Mouse (Mus musculus) megakaryocyte-erythroid progenitor cell, adult 5-6 weeks (primary cell): ENCODE results near the gene Stap2. TPM values are rescaled to one million over a fixed set of nuclear protein-coding genes. Genes with fewer than 3 reads are reported as not detected.

ENCODE experiments used
- ATAC-seq: replicated peaks from 2 replicates; pipeline ENCODE4 v1.8.0; 2016; ENCODE audit warnings: mild to moderate bottlenecking, inconsistent platforms; ENCODE audit not compliant: severe bottlenecking, poor library complexity, low FRiP score, low TSS enrichment
- total RNA-seq, 2 experiments: library from RNA; stranded (forward) in 1 of 2; stranded (reverse) in 1 of 2; fragments of 200-1000, 215-1000 nt in 1 of 2; fragments of >200 nt in 1 of 2; fragmentation: Nextera tagmentation in 1 of 2; gene quantifications; 2 replicates each; pipeline ENCODE4 v1.2.3; 2014 to 2017

Stap2 gene
- total RNA-seq (2014; fragmentation: Nextera tagmentation) (not detected in 2 replicates), total RNA-seq (2017) (not detected in 2 replicates)

DNA sequence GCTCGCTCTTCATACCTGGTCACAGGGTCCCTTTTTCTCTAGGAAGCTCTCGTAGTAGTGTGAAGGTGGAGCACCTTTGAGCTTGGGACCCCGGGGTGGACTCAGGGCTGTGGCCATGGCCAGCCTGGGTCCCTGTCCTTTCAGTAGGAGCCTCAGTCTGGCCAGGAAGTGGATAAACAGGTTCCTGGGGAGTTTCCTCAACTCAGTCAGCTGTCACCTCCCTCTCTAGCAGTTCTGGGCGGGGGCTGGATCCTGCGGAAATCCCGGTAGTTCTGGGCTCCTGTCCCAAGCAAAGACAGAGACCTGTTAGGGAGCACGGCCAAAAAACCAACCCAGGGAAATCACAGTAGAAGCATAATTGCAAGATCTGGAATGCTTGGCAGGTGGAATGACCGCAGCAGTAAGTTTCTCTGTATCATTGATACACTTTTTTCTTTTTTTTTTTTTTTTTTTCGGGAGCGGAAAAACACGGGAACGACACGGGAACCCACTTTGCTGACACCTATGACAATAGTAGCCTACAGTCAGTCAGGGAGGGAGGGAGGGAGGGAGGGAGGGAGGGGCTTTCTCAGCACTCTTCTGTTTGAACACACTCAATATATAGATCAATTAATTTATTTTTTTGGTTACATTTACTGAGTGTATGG is at the start of gene Stap2, which contains the start of gene Mpnd:
Stap2 (minus strand) TSS at position 170 of the 647 bp plus-strand sequence.
Mpnd (plus strand) TSS at position 297 of the 647 bp plus-strand sequence.
- ATAC-seq, result no peak

- no peak for ATAC-seq
Measured at GRCm38 (mm10) chr17:56054938-56055337, 49.6 kb upstream of the Stap2 start.

- no peak for ATAC-seq
Measured at GRCm38 (mm10) chr17:56051369-56051768, 46.0 kb upstream of the Stap2 start.

DNA sequence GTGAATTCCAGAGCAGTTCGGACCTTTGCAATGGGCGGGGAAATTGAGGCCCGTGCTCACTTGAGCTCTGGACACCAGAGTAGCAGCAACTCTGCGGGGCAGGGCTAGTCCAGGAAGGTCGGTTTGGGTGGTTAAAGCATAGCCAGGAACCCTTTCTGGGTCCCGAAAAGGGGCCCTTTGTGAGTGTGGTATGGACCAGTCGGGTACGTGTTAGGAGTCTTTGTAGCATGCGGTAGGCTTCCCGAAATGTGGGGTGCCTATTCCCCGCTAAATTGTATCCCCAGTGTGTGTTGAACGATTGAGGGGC is 35.4 kb upstream of the Stap2 start:
- no peak for ATAC-seq

GRCm38 (mm10) chr17:56040030-56040856 is 34.9 kb upstream of the Stap2 start, which contains the start of gene Chaf1a:
Chaf1a (plus strand) TSS chr17:56040439.
- peak; percentile 76 for ATAC-seq

GRCm38 (mm10) chr17:56039345-56039744 is 34.0 kb upstream of the Stap2 start:
- ATAC-seq, result no peak

- no peak for ATAC-seq
Measured at GRCm38 (mm10) chr17:56038583-56039261, 33.3 kb upstream of the Stap2 start.

DNA sequence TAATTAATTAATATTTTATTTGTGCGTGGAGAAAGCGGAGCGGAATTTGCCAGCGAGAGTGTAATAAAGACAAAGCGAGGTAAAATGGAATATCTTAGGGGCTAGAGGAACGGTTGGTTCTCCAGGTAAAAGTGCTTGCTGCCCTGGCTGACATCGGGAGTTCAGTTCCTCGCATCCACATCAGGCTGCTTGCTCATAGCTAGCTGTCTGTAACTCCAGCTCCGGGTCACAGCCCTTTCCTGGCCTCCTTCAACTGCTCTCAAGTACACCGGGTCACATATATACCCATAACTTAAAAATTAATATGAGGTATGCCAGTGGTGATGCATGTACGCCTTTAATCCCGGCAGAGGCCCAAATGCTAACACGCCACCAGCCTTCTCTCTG is 31.5 kb upstream of the Stap2 start:
- ATAC-seq, result no peak; the same call in 1 of the 2 replicates

DNA sequence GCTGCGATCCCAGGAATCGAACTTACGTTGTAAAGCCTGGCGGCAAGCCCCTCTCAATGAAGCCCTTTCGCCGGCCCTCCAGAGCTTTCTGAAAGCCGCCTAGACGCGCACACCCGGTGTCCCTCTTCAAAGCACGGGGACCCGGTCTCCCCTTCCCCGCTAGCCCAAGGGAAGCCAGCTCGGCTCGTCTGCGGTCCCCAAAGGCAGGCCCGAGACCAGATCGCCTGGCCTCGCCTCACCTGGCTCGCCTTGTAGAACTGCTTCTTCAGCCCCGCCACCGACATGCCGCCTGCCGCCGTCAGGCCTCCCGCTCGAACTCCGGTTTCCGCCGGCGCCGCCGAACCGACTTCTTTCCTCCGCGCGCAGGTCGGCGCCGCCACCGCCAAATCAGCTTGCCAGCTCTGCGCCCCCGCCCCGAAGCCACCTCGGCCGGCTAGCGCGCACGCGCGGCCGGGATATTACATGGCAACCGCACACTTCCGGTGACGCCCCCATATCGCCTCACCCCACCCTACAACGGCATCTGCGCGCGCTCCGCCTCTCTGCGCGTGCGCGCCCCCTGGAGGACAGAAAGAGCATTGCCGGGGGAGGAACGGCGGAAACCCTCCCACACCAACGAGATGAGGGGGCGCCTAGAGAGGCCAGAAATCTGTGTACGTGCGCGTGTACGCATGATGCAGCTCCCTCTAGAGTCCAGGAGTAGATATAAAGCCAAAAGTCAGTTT is 31.0 kb upstream of the Stap2 start, which contains the start of gene Sh3gl1:
Sh3gl1 (minus strand) TSS at position 460 of the 725 bp plus-strand sequence.
- peak; percentile 70 for ATAC-seq

GRCm38 (mm10) chr17:56035216-56035615 is 29.8 kb upstream of the Stap2 start:
- no peak for ATAC-seq

- ATAC-seq, result no peak
Measured at GRCm38 (mm10) chr17:56034726-56035100, 29.3 kb upstream of the Stap2 start.

DNA sequence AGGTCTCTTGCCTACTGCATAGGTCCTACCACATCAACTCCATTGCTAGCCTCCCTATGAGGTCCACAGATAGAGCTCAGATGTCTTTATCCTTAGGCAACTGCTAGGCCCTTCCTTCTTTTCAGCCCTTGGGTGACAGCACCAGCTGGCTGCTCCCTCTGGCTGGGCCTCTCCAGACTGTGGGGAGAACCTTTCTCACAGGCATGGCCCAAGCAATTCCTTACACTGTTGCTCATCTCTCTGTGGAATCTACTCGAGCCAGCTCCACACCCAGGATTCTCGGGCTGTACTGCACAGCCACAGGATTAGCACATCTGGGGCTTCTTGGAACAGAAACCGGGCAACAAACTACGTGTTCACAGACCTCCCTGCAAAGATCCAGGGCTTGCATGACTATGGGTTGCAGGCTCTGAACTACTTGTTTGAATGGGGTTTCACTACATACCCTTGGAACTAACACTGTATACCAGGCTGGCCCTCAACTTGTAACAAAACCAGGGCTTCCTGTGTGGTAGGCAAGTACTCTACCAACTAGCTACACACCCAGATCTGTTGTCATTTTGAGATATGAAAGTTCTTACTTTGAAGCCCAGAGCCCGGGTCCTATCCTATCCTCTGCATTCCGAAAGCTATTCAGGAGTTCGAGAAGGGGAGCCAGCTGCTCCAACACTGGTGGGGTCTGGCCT is 28.8 kb upstream of the Stap2 start:
- ATAC-seq, result no peak

DNA sequence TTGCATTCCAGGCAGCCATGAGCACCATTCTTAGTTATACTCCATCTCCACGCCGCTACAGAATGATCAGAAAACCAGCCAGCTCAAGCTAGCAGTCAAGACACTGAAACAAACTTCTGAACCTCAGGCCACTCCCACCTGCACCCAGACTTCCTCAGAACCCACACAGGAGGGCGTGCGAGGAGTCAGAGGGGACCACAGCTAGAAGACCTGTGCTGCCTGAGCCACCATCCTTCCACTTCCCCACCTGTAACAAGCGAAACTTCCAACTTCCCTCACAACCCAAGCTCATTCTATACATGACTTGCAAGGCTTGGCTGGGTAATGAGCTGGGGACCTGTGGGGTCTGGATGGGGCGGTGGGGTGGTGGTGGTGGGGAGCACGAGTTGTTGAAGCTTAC is 27.4 kb upstream of the Stap2 start:
- no peak for ATAC-seq

- no peak for ATAC-seq
Measured at GRCm38 (mm10) chr17:56032127-56032733, 26.8 kb upstream of the Stap2 start.

GRCm38 (mm10) chr17:56031431-56031830 is 26.0 kb upstream of the Stap2 start:
- no peak for ATAC-seq

DNA sequence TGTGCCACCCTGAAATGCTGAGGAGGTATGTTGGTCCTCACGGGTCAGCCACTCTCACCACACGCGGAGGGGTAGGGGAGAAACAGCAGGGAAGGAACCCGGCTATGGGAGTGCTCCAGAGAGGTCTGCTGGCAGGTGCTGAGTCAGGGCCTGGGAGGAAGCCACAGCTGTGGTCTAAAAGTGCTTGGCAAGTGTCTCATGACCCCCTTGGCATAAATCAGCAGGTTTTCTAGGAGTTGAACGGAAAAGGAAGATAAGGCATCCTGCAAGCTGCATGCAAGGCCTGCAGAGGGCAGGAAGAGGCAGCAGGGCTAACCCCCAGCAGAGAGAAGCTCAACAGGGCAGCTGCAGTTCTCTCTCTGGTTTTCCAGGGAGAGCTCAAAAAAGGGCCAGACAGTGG is 25.5 kb upstream of the Stap2 start:
- ATAC-seq, result peak; percentile 73

GRCm38 (mm10) chr17:56030238-56030870 is 25.0 kb upstream of the Stap2 start:
- ATAC-seq, result peak; percentile 1

DNA sequence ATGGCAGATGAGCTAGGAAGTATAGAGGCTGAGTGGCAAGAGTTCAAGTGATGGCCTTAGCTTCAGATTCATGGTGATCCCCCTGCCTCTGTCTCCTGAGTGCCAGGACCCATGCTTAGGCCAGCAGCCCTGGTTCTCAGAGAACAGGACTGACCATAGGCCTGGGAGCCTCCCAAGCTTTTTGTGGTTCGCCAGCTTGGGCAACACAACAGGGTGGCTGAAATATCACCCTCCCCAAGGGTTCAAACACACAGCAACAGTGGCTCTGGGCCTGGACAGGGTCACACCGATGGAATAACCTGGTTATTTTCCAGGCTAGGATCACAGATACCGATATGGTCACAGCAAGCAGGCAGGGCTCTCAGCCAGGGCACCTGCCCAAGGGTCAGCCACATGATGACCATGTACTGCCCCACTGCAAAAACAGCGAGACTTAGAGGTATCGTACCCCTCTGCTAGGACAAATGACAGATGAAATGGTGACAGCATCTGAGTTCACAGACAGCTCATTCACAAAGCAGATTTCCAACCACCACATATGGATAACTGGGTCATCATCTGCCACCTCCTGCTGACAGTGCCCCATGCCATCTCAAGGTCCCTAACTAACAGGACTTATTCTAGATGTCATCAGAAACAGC is 22.5 kb upstream of the Stap2 start:
- ATAC-seq, result no peak
